Mouse (Mus musculus) left cerebral cortex, postnatal 25 days (tissue): ENCODE results near the gene Ttc19. TPM values are rescaled to one million over a fixed set of nuclear protein-coding genes. Genes with fewer than 3 reads are reported as not detected.
"Not testable (repeated sequence)": the region's sequence is repeated elsewhere in the genome, so short reads cannot be mapped to it uniquely, and the experiment has no call there.

Experiments
- DNase-seq, 2 experiments: peaks; one replicate each; pipeline ENCODE4 v3.0.0; 2022; ENCODE audit warnings: low spot score in 2 of 2, mixed read lengths in 1 of 2
- intact Hi-C: fragments of 180-260 bp; cut with DNase I; formaldehyde crosslinking; loops from one replicate; pipeline ENCODE4 v1.15.1; 2025
- total RNA-seq, 2 experiments: library from RNA; stranded (reverse); gene quantifications; 2 replicates each; pipeline ENCODE4 v1.2.3; 2021

Gene Ttc19
- total RNA-seq, 2 experiments from 2014 or later, result 84.9 to 88.4 TPM

DNA sequence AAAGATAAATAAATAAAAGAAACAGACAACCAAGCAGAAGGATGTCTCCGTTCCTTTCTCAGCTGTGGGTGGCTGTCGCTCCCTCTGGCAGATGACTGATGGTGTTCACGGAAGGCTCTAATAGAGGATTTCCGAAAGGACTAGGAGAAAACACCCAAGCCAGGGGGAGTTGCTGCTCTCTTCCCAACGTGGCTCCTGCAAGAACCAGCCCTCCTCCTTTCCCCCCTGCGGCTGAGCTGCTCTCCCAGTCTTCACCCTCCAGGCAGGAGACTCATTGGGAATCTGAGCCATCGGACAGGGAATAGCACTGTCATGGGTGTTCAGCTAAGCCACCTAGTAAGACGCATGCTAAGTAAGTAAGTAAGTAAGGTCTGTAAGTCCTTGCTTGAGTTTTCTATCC is 4.2 kb upstream of the Ttc19 start:
- intact Hi-C loops, result no loop called here
- no peak for DNase-seq

DNA sequence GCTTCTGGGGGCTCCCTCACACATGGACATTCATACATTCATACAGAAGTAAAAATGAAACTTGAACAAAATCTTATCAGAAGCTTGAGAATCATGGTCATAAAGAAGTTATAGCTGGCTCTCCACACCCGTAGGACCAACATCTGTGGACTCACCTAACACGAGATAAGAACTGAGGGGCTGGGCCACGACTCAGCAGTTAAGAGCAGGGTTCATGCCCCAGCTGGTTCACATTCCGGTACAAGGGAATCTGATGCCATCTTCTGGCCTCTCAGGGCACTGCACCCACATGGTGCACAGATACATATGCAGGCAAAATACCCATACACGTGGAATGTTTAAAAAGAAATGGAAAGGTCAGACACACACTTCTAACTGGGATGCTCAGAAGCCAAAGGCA is 3.2 kb upstream of the Ttc19 start:
- intact Hi-C loops, result no loop called here
- DNase-seq, result peak; percentile 27 to 31

DNA sequence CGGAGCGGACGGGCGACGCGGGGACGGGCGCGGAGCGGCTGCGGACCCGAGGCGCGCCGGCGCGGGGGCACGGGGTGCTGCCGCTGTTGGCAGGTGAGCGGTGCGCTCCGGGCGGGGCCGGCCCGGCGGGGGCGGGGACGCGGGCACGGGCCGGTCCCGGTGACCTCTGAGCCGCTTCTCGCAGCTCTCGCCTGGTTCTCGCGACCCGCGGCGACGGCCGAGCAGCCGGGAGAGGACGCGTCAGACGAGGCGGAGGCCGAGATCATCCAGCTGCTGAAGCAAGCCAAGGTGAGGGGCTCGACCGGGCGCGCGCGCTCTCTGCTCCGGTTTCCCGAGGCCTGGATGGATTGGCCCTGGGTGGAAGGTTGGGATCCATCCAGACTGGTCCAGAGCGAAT is 326 bp downstream of the Ttc19 start:
- intact Hi-C loops, result loop anchor here (2.0 kb wide), 1 partner anchor 333 kb away; no protein-coding TSS in a partner anchor

DNA sequence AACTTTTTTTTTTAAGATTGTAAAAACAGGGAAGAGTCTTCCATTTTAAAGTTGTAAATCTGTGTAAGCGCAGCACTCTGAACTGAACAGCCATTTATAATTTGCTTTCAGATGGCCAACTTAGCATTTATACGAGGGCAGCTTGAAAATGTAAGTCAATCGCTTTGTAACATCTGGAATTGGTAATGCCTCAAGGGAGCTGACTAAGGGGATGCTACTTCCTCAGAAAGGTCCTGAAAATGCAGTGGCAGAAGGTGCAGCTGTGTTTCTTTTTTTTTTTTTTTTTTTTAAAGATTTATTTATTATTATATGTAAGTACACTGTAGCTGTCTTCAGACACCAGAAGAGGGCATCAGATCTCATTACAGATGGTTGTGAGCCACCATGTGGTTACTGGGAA is 2.7 kb downstream of the Ttc19 start:
- DNase-seq, intact Hi-C loops: not testable (repeated sequence)

More for the DNA sequence above, 326 bp downstream of the Ttc19 start:
- no peak for DNase-seq

DNA sequence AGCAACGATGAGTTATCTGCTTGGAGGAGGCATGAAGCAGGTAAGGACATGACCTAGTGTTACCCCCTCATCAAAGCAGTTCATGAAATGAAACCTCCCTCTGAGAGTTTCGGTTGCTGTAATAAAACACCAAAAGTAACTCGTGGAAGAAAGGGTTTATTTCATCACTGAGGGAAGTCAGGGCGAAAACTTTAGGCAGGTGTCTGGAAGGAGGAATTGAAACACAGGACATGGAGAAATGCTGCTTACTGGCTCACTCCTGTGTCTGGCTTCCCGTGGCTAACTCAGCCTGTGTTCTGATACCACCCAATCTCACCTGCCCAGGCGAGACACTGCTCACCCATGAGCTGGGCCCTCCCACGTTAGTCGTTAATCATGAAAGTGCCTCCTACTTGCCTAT is 3.7 kb downstream of the Ttc19 start:
- no peak for DNase-seq
- intact Hi-C loops, result no loop called here

DNA sequence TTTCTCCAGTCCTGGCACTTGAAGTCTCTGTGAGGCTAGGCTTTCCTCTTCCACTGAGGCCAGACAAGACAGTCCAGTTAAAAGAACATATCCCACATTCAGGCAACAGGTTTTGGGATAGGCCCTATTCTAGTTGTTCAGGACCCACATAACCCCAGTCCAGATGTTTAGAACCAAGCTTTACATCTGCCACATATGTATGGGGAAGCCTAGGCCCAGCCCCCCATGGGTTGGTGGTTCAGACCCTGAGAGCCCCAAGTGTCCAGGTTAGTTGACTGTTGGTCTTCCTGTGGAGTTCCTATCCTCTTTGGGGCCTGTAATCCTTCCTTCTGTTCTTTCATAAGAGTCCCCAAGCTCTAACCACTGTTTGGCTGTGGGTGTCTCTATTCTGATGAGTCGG is 6.4 kb downstream of the Ttc19 start:
- intact Hi-C loops, result no loop called here
- no peak for DNase-seq

DNA sequence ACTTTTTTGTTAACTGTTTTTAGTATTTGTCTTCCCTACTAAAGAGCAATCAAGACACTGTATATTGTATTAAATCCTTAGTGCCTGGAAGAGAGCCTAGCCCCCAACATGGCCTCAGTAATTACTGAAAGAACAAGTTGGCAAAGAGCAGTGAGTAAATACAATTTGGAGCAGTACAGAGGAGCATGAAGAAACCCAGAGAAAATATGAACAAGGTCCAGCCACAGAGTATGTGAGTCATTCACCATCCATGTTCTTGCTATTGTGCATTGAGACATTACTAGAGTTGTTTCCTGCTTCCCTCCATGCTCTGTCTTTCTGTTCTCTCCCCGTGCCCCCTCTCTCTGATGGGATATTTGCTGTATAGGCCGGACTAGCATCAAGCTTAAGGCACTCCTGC is 12.8 kb downstream of the Ttc19 start:
- DNase-seq, result no peak
- intact Hi-C loops, result no loop called here

DNA sequence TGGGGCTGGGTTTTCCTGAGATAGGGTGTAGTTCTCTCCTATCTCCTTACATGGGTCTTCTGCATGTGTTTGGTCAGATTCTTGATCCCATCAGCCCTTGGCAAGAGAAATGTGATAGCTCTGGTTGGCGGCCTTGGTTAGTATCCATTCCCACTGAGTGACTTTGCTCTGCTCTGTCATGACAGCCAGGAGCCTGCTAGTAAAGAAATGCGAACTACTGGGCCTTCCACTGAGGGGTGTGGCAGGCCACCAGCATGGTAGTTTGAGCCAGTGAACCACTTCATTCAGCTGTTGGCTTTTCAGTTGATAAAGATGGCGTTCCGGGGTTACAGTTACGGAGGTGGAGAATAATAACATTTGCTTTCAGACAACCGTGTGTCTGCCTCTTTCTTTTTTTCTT is 17.6 kb downstream of the Ttc19 start:
- no peak for DNase-seq
- intact Hi-C loops, result no loop called here

DNA sequence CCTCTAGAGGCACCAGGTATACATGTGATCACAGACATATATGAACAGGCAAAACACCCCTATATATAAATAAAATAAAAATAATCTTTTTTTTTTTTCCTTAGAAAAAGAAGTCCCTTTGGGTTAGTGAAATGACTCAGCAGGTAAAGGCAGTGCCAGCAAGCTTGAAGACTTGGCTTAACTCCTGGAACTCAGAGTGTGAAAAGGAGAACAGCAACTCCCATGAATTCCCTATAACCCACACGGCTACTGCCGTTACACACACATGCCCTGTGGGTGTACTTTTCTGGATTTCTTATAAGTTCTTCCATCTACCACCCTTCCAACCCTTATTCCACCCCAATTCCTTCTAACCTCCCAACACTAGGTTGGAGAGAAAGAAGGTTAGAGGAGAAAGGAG is 24.6 kb downstream of the Ttc19 start:
- intact Hi-C loops, result no loop called here
- peak in 1 of 2 experiments; percentile 83 for DNase-seq

DNA sequence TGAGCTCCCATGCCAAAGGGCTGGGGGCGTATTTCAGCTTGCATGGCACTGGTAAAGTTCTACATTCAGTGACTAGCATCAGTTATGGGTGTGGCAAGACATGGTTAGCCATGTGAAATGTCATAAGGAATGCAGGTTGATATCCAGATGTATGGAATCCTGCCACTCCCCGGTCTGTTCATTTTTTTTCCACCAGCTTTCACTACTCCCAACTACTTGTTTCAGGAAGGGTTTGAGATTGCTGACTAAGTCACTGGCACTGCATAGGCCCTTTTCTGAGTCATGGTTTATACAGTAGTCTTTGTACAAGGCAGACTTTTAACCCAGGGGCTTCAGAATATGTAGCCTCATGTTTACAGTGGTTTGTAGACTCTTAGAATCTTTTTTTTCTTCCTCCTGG is 28.0 kb downstream of the Ttc19 start:
- no peak for DNase-seq
- intact Hi-C loops, result no loop called here

DNA sequence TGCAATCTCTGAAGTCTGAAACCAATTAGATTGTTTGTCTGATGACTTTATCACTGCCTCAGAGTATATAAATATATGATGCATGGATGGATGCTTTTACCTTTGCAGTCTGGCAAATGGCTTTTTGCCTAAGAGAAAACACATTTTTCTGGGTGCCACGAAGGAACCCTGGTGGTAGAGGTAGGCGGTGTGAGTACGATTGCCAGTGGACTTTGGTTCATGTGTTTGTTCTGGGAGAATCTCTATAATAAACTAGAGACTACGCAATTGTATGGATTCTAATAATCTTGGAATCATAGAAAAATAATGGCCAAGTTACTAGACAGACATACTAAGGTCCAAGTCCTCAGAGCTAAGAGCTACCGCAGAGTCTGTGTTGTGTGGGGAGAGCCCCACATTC is 33.7 kb downstream of the Ttc19 start:
- intact Hi-C loops, result no loop called here
- no peak for DNase-seq

DNA sequence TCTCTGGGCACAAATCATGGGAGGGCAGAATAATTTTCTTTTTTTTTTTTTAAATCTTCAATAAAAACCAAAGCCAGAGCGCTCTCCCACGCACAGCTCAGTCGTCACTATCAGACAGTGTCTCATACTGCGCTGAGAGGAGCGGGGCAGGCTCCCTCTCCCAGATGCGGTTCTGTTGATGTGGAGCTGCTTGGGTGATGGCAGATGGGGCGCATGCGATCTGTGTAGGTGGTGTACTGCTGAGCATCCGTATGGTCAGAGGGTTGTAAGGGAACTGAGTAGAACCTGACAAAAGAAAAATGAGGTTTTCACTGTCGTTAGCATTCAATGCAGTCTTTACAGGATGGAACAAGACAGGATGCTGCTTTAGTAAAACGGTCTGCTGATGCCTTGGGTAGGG is 36.5 kb downstream of the Ttc19 start:
- DNase-seq, result peak; percentile 75 to 90
- intact Hi-C loops, result no loop called here

DNA sequence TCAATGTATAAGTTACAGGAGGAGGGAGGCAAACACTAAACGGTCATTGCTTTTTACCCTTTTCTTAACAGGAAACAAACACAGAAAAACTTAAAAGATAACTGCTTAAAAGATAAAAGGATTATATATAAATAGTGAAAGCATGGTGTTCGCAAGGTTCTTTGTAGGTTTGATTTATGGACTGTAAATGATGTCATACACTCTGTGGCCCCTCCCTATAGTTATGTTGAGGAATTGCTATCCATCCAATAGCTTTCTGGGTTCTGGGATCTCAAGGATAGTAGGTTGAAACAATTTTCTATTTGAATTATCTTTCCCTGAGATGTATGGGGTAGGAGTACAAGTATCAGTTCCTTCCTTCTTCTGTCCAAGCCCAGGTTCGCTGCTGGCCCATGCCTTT is 38.8 kb downstream of the Ttc19 start:
- DNase-seq, result no peak
- intact Hi-C loops, result no loop called here

DNA sequence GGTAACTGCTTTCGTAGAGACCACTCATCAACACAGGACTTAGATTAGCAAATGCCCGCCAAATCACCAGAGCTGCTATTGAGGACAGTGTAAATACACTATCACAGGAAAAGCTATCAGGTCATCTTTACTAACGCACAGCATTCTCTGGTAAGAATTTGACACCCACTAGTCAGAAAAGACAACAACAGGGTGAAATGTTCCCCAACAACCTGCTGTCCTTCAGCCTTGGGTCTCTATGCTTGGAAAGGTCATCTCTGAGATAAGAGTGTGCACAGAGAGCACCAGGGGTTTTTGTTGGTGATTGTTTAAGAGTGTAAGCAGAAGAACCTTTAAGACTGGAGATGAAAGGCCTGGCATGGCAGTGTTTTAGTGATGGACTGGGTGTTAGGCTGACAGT is 42.4 kb downstream of the Ttc19 start:
- no peak for DNase-seq
- intact Hi-C loops, result no loop called here

DNA sequence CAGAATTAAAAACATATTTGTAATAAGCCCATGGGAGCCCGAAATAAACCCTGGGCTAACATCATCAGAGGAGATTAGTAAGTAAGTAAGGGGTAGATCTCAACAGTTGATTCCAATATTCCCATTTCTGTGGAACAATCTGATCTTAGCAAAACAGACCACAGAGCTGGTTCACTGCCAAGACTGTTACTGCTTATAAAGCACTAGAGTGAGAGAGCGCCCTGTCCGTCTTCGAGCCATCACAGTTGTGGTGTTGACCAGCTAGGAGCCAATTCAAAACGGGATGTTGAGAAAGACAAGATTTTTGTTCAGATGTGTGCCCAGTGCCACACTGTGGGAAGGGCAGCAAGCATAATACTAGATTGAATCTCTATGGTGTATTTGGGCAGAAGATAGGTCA is 49.9 kb downstream of the Ttc19 start:
- no peak for DNase-seq
- intact Hi-C loops, result no loop called here

DNA sequence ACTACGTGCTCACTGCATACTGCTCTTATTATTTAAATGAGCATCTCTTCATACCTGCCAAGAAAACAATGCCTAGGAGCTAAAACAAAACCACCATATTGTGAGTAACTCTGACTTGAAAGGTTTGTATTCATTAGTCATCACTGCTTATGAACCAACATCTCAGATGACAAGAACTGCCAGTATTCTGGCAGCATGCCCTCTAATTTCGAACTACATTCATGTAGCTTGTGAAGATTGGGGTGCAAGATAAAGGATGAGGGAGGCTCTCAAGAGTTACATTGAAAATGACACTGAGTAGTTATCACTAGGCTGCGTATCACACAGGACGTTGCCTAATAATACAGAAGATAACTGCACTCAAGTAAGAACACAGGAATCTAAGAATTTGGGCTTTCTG is 51.0 kb downstream of the Ttc19 start:
- no peak for DNase-seq
- intact Hi-C loops, result no loop called here

DNA sequence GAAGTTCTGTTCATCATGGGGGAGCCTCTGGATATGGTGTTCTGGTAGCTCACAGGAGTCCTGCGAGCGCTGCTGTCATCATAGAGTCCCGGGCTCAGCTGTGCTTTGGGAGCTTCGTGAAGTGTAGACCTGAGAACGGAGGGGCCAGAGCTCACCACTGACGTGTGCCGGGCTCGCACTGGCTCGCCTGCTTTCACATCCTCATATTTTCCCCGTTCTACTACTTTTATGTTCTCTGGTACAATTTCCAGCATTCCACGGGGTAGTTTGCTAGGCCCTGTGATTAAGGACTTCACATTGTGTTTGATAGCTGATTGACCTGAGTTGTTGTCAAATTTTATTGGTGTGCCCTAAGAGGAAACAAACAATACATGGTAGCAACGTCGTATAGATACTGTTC is 61.7 kb downstream of the Ttc19 start:
- intact Hi-C loops, result no loop called here
- no peak for DNase-seq

DNA sequence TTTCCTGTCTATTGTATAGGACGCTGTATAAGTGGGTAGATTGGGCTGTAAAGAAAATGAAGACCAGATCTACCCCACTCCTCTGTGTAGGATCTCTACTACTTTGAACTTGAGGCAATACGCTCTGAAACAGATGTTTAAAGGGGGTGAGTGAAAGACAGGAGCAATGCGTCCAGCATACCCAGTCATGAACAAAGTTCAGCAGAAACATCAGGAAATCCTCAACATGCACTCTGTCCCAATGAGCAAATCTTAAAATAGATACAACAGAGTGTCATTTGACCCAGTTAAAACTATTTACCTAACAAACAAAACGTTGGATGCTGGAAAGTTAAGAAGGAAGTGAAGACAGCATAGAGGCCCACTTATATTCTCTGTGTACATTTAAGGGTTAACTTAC is 70.7 kb downstream of the Ttc19 start:
- DNase-seq, result no peak
- intact Hi-C loops, result no loop called here

DNA sequence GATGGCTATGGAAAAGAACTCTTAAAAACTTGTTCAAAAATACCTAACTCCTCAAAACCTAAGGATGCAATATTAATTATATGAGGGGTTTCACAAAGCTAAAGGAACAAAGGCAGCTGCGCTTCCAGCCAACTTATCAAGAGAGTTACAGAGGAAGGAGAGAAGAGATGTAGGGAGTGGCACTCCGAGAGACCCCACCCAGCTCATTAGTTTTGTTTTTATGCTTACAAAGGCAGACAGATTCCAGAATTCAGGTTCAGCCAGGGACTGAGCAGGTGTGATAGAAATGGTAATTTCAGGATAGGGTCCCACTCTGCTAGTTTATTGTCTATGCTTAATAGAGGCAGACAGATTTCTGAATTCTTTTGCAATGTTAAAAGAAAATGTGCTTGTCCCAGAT is 73.9 kb downstream of the Ttc19 start:
- DNase-seq, result no peak
- intact Hi-C loops, result no loop called here

DNA sequence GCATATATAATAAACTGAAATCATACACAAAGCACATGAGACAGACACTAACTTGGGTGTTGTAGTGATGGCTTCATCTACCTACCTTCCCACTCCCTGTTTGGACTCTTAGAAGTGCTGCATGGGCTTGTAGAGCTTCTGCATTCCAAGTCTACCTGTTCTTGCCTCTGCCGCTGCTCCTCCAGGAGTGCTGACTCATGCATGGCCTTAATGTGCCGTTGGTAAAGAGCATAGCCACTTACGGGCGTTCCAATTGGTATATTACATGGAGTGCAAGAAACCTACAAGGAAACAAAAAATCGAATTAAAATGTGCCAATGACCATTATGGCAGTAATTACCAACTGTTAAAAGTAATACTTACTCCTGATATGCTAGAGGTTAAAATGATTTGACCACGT is 85.6 kb downstream of the Ttc19 start:
- DNase-seq, result no peak
- intact Hi-C loops, result no loop called here

DNA sequence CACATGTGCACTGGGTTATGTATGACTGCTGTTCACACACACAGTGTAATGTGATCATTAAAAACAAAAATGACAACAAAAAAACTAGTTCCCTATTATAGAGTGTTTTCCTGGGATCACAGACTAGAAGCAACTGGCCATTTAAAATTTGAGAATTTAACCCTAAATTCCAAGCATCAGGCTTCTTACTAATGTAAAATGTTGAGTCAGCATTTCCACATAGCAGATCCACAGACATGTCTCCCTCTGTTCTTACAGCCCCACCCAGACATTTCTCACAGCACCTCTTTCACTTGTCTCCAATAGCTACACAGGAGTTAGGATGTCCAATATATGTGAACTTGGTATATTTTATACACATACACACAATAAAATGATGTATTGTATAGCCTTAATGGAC is 88.7 kb downstream of the Ttc19 start:
- DNase-seq, result no peak
- intact Hi-C loops, result no loop called here

DNA sequence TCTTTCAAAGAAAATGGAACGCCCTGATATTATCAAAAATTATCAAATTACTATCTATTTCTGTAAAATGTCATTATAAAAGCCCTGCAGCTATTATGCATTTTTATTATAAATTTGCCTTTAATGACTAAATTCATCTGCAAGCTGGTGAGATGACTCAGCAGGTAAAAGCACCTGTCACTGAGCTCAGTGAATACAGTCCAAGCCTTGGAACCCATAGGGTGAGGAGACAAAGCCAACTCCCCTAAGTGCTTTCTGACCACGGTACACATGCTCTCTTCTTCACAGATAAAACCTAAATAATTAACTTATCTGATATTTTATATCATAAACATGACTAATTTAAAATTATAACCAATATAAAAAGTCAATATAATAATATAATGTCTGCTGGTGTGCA is 90.5 kb downstream of the Ttc19 start:
- no peak for DNase-seq
- intact Hi-C loops, result no loop called here
